Mouse (Mus musculus) urinary bladder, postnatal 14 days (tissue): Measurements from ENCODE around the gene Ifitm2.

Source experiments
- DNase-seq: peaks from one replicate; pipeline ENCODE4 v3.0.0; 2021; ENCODE audit warnings: low spot score

Gene Ifitm2

GRCm38 (mm10) chr7:140942811-140943210 lies 13.0 kb downstream of the Ifitm2 start:
- no peak for DNase-seq

- DNase-seq, result no peak
These were observed 13.4 kb downstream of the Ifitm2 start for GRCm38 (mm10) chr7:140942341-140942740.

DNA sequence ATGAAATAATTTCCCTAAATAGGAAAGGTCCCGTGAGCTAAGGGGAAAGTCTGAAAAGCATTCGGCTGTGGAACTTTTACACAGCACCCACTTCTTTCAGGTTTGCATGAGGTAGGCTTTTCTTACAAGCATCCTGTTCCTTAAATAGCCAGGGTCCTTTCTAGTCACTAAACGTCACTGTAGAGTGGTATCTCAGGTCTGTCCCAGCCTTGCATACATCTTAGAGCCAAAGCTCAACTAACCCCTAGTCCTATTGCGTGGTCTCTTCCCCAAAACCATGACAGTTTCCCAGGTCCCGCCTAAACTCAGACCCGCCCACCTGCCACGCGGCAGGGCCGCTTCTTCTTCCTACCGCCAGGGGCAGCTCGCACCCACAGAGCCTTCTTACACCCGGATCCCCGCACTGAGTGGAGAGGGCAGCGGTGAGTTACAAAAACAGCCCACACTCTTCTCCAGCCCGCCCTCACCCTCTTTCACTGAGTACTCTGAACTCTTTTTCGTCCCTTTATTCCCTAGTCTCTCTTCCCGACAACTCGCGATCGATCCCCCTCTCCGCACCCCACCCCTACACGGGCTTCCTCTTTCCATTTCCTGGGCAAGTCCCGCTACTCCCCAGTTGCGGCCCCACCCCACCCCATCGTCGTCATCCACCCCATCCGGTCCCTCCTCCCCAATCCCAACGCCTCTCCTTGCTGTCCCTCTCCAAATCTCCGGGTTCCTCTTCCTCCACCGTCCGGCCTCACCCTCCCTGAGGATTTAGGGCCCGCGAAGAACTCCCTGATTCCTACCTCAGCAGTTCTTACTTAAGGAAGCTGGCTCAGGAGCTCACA lies 14.3 kb downstream of the Ifitm2 start, which contains the start of gene Pgghg:
Gene Pgghg, plus strand, starts transcription at position 170 of the 830 bp plus-strand sequence.
- DNase-seq, result peak; percentile 89

GRCm38 (mm10) chr7:140939669-140940171 lies 16.1 kb downstream of the Ifitm2 start:
- DNase-seq, result peak; percentile 58

DNA sequence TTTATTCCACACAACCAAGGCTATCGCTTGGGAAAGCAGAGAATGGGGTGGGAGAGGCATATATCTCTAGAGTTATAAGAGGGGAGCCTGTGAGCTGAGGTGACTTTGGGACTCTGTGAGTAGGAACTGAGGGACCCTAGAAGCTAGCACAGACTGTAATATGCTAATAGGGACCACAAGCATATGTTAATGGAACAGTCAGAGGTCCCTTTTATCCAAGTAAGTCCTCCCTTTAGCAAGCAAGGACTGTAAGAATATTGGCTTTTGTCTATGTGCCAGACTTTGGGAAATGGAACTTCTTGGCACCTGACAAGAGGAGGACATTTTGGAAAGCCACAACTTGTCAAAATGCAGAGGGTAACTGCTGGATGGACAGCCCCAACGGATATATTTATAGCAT lies 16.9 kb downstream of the Ifitm2 start:
- DNase-seq, result no peak

DNA sequence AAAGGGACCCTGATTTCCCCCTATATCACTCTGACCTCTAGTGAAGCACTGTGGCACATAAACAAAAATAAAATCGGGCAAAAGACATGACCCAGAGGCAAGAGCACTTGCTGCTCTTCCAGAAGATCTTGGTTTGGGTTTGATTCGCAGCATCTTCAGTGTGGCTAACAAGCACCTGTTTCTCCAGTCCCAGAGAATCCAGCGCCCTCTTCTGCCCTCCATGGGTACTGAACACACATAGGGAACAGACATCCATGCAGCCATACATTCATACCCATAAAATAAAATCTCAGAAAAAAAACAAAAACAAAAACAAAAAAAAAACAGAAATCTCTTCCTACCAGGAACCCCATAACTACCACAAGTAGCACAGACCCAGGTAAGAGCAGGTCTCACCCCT lies 17.4 kb downstream of the Ifitm2 start:
- DNase-seq, result no peak

GRCm38 (mm10) chr7:140927181-140927580 lies 28.6 kb downstream of the Ifitm2 start:
- no peak for DNase-seq

DNA sequence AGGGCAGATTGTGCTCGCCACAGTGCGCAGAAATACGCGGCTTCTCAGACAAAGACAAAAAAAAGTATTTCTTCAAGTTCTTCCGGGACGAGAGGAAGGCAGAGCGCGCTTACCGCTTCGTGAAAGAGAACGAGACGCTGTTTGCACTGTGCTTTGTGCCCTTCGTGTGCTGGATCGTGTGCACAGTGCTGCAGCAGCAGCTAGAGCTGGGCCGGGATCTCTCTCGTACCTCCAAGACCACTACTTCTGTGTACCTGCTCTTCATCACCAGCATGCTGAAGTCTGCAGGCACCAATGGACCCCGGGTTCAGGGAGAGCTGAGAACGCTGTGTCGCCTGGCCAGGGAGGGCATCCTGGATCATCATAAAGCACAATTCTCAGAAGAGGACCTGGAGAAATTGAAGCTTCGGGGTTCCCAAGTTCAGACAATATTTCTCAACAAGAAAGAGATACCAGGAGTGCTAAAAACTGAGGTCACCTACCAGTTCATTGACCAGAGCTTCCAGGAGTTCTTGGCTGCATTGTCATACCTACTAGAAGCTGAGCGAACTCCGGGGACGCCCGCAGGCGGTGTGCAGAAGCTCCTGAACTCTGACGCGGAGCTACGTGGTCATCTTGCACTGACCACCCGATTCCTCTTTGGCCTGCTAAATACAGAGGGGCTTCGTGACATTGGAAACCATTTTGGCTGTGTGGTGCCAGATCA lies 32.6 kb downstream of the Ifitm2 start:
- DNase-seq, result no peak

DNA sequence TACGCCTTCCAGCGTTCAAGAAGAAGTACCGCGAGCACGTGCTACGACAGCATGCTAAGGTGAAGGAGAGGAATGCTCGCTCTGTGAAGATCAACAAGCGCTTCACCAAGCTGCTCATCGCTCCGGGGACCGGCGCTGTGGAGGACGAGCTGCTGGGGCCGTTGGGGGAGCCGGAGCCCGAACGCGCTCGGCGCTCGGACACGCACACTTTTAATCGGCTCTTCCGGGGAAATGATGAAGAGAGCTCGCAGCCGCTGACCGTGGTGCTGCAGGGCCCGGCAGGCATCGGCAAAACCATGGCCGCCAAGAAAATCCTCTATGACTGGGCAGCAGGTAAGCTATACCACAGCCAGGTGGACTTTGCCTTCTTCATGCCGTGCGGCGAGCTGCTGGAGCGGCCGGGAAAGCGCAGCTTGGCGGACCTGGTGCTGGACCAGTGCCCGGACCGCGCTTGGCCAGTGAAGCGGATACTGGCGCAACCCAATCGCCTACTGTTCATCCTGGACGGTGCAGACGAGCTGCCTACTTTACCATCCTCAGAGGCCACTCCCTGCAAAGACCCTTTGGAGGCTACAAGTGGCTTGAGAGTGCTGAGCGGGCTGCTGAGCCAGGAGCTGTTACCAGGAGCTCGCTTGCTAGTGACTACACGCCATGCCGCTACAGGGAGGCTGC lies 33.3 kb downstream of the Ifitm2 start:
- peak; percentile 47 for DNase-seq

DNA sequence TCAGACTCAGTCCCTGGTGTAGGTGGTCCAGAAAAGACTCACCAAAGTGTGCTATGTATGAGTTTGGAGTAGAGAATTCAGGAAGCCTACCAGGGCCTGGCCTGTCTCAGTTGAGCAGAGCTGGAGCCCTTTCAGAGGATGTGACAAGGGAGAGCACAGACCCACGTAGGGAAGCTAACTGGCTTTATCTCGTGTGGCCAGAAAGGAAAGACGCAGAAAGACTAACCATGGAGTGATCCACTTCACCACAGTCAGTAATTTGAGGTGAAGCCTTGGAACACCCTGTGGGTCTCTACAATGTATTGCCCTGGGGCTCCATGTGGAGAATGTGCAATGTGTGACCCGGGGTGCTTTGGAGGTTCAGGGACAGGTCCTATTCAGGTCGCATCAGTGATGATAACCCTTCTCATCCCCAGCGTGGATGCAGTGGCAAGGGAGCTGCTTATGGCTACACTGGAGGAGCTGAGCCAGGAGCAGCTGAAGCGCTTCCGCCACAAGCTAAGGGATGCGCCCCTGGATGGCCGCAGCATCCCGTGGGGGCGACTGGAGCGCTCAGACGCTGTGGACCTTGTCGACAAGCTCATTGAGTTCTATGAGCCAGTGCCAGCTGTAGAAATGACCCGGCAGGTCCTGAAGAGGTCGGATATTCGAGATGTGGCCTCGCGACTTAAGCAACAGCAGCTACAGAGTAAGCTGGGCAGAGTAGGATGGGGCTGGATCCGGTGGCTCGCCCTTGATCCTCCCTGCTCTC lies 34.4 kb downstream of the Ifitm2 start:
- DNase-seq, result no peak

- DNase-seq, result no peak
These were observed 35.3 kb downstream of the Ifitm2 start, which contains the start of gene Nlrp6 for GRCm38 (mm10) chr7:140920418-140921029. TSS of gene Nlrp6 (plus strand) at chr7:140920902.

GRCm38 (mm10) chr7:140919911-140920310 lies 35.9 kb downstream of the Ifitm2 start:
- DNase-seq, result no peak

DNA sequence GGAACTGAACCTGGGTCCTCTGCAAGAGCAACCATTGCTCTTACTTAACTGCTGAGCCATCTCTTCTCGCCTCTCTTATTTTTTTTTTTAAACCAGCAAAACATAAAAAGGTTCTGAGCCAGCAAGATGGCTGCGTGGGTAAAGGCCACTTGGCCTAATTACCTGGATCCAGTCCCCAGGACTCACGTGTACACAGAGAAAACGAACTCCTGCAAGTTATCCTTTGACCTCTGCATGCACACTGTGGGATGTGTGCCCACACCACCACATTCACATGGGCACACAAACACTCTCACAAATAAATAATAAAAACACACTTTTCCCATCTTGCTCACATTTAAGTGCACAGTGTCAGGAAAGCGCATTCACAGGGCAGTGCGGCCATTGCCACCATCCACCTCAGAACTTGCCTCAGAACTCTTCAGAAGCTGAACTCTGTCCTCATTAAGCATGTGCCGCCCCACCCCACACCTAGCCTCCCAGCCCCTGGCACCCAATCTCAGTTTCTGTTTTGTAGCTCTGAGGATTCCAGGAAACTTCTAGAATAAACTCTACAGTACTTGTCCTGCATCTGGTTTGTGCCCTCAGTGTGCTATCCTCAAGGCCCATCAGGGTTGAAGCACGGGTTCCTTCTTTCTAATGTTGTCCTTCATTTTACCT lies 41.6 kb downstream of the Ifitm2 start:
- DNase-seq, result no peak

DNA sequence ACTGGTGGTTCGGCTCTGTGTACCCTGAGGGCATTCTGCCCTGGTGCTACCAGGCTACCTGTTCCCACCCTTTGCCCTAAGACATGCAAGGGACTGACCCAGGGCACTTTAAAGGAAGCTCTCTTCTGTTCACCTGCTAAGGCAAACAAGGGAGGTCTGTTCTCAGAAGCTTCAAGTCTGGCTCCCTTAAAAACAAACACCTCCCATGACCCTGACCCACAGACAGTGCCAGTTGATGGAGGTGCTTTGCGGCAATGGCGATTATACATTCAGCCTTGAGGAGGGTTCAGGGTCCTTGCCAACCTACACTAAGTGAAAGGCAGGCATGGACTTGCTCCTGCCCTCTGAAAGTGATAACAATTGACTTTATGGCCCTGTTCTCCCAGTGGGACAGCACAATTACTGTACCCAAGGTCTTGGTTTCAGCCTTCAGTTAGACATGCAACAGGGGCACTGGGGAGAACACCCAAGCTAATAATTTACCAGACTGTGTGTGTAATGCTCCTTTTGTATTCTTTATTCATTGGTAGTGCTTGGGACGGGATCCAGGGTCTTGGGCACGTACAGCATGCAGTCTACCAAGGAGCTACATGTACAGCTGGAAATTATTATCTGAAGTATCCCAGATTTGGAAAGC lies 42.8 kb downstream of the Ifitm2 start:
- DNase-seq, result no peak

DNA sequence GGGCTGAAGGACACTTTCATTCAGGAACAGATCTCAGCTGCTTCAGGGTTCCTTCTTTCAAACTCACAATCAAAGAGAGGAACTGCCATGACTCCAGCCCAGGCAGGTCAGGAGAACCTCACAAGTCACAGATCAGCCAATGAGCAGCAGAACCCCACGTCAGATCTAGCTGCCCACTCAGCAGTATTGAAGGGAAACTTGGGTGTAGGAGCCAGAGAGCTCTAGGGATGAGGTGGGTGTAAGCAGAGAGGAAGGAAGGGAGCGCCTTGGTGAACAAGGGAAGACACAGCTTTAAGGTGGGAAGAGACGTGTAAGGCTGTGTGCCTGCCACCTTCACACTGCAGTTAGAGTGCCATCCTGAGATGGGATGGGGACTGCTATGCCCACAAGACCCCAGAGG lies 43.5 kb downstream of the Ifitm2 start:
- no peak for DNase-seq

DNA sequence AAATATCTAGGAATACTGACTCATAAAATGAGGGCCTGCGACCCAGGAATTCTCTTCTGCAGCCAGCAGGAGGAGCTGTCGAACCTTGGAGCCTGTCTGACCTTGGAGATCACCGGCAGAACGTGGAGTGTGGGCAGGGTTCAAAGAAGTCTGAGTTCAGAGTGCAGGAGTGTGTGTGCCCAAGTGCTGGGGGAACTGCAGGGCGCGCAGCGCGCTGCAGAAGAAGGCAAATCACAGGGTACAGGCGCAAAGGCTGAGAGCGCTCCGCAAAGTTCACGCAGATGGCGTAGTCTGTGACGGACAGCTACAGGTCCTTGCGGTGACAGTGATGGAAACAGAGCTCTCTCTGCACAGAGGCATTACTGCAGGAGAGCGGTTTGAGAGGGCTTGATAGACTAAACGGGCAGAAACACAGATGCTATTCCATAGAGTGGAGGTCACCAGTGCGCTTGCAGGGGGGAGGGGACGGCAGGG lies 47.1 kb downstream of the Ifitm2 start:
- peak; percentile 81 for DNase-seq

DNA sequence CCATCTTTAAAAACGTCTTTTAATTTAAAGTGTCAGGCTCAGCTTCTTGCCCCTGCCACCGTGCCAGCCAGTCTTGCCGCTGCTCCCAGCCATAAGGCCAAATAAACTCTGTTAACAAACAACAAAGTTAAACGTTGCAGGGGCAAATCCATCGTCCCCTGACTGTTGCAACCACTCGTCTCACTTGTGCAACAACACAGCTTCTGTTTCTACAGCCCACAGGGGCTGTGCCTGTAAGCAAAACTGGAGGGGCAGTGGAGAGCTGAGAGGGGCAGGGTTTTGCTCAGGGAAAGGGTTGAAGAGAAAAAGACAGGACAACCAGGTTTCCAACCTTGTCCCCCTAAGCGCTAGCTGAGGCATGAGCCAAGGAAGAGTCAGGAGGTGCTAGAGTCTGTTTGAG lies 47.6 kb downstream of the Ifitm2 start:
- DNase-seq, result no peak

- no peak for DNase-seq
These were observed 48.1 kb downstream of the Ifitm2 start for GRCm38 (mm10) chr7:140907697-140908096.

DNA sequence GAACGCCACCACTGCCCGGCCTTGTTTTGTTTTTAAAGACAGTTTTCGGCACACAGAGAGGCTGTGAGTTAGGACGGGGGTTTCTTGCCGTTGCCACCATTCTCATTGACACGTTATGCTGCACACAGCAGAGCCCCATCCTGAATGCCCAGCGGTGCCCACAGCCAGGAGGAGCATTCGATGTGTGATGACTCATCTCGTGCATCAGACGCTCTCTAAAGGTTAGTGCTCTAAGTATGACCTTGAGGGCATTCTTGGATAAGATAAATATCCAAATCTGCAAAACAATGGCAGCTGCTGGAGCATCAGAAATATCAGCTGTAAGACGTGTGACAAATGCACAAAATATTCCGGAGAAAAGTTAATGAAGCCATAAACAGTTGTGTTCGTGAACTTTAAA lies 48.7 kb downstream of the Ifitm2 start:
- DNase-seq, result no peak

- no peak for DNase-seq
These were observed 50.1 kb downstream of the Ifitm2 start for GRCm38 (mm10) chr7:140905642-140906081.
